Mouse (Mus musculus) right cerebral cortex, postnatal 4 days (tissue): ENCODE measurements around the gene Spdye4b.

Source experiments
- DNase-seq: peaks from one replicate; pipeline ENCODE4 v3.0.0-alpha.2; 2022

Spdye4b gene

GRCm38 (mm10) chr5:143222287-143222686 lies 41.5 kb downstream of the Spdye4b start:
- no peak for DNase-seq

GRCm38 (mm10) chr5:143226790-143227189 lies 46.0 kb downstream of the Spdye4b start, which contains the start of gene Spdye4a:
Gene Spdye4a, minus strand, starts transcription at chr5:143226890.
- no peak for DNase-seq

GRCm38 (mm10) chr5:143235028-143235693 lies 54.3 kb downstream of the Spdye4b start, which contains the start of gene Zfp12:
Gene Zfp12, plus strand, starts transcription at chr5:143235163.
- peak; percentile 90 for DNase-seq

- no peak for DNase-seq
Measured at GRCm38 (mm10) chr5:143236036-143236435, 55.2 kb downstream of the Spdye4b start.

- DNase-seq = no peak
Measured at GRCm38 (mm10) chr5:143244926-143245325, 64.1 kb downstream of the Spdye4b start.

- DNase-seq = no peak
Measured at GRCm38 (mm10) chr5:143252039-143252438, 71.2 kb downstream of the Spdye4b start.

GRCm38 (mm10) chr5:143252791-143253185 lies 72.0 kb downstream of the Spdye4b start:
- DNase-seq = no peak

GRCm38 (mm10) chr5:143253186-143253880 lies 72.5 kb downstream of the Spdye4b start:
- DNase-seq = peak; percentile 40

GRCm38 (mm10) chr5:143253881-143254486 lies 73.2 kb downstream of the Spdye4b start:
- peak; percentile 47 for DNase-seq
